Mouse (Mus musculus) neural tube, embryonic 13.5 days (tissue): ENCODE results near the gene Ampd3. TPM values are rescaled to one million over a fixed set of nuclear protein-coding genes. Genes with fewer than 3 reads are reported as not detected.
A peak's percentile ranks its signal among the peaks of the same experiment; 100 is the strongest.

Experiments
- ATAC-seq: fragments of 200-750 bp; cut with Nextera tagmentation; 2 replicates; pipeline ENCODE4 v1.8.0; 2017; ENCODE audit warnings: low read depth, mild to moderate bottlenecking, moderate TSS enrichment, moderate library complexity
- H3K27ac ChIP-seq: fragments of 300-500 bp; sonication (generic); replicated peaks from 2 replicates; pipeline ENCODE4 v1.5.1; 2015; ENCODE audit warnings: moderate library complexity, mild to moderate bottlenecking, inconsistent platforms
- H3K27me3 ChIP-seq: fragments of 300-500 bp; sonication (generic); 2 replicates; pipeline ENCODE4 v1.6.1; 2015; ENCODE audit warnings: mild to moderate bottlenecking, inconsistent platforms
- H3K36me3 ChIP-seq: fragments of 300-500 bp; sonication (generic); 2 replicates; pipeline ENCODE4 v1.6.1; 2015; ENCODE audit warnings: mild to moderate bottlenecking, inconsistent platforms
- H3K4me1 ChIP-seq: fragments of 300-500 bp; sonication (generic); replicated peaks from 2 replicates; pipeline ENCODE4 v1.6.1; 2015; ENCODE audit warnings: inconsistent platforms
- H3K4me2 ChIP-seq: fragments of 300-500 bp; sonication (generic); 2 replicates; pipeline ENCODE4 v1.6.1; 2015; ENCODE audit warnings: inconsistent platforms, mild to moderate bottlenecking, moderate library complexity
- H3K4me3 ChIP-seq: fragments of 300-500 bp; sonication (generic); 2 replicates; pipeline ENCODE4 v1.5.1; 2015; ENCODE audit warnings: mild to moderate bottlenecking, inconsistent platforms
- H3K9ac ChIP-seq: fragments of 300-500 bp; sonication (generic); 2 replicates; pipeline ENCODE4 v1.6.1; 2015; ENCODE audit warnings: moderate library complexity, mild to moderate bottlenecking, inconsistent platforms
- H3K9me3 ChIP-seq: fragments of 300-500 bp; sonication (generic); 2 replicates; pipeline ENCODE4 v1.6.1; 2016; ENCODE audit warnings: inconsistent platforms
- WGBS: fragments of 180-500 bp; shearing (Covaris S2); methylation state at CpG from one replicate; pipeline ENCODE4 v1.1.7; 2015; 5-methylcytosine and 5-hydroxymethylcytosine counted together
- polyA plus RNA-seq: library from polyadenylated mRNA; unstranded; fragments of >200 nt; fragmentation: Nextera tagmentation; extraction: Ambion mirVana; gene quantifications from 2 replicates; pipeline ENCODE4 v1.2.1, GENCODE M21; 2015

The Ampd3 gene
- polyA plus RNA-seq, 1 experiment from 2014 or later, result 5.4 TPM

- Histone ChIP-seq H3K4me3 (no peak overlapping the region), H3K4me2 (no peak overlapping the region), H3K4me1 (peaks cover 27% of the 10 kb centered on the region), H3K27ac (no peak overlapping the region), H3K9ac (no peak overlapping the region), H3K9me3 (no peaks in the 10 kb centered on the region), H3K36me3 (no peaks in the 10 kb centered on the region), H3K27me3 (no peaks in the 10 kb centered on the region)
- no peak for ATAC-seq
- 82% methylated on average over 3 of the region's 3 CpGs for WGBS
Measured at GRCm38 (mm10) chr7:110785741-110786146, 17.7 kb downstream of the Ampd3 start.

GRCm38 (mm10) chr7:110787310-110787709 is 19.3 kb downstream of the Ampd3 start:
- no peak overlapping the region for H3K27ac ChIP-seq
- H3K4me1 ChIP-seq, result peaks cover 11% of the 10 kb centered on the region; the same call in 1 of the 2 replicates
- H3K27me3 ChIP-seq, result no peaks in the 10 kb centered on the region
- WGBS, result 71% methylated on average over 6 of the region's 6 CpGs
- H3K36me3 ChIP-seq, result no peaks in the 10 kb centered on the region
- H3K9me3 ChIP-seq, result no peaks in the 10 kb centered on the region
- no peak for ATAC-seq
- H3K4me3 ChIP-seq, result no peak overlapping the region
- no peak overlapping the region for H3K4me2 ChIP-seq
- H3K9ac ChIP-seq, result no peak overlapping the region

- ATAC-seq, result no peak
- 82% methylated on average over 8 of the region's 8 CpGs for whole genome bisulfite sequencing
- no peak overlapping the region for H3K27ac ChIP-seq
- H3K27me3 ChIP-seq, result no peaks in the 10 kb centered on the region
- H3K36me3 ChIP-seq, result no peaks in the 10 kb centered on the region
- H3K9ac ChIP-seq, result no peak overlapping the region
- H3K4me2 ChIP-seq, result no peak overlapping the region
- no peak overlapping the region for H3K4me3 ChIP-seq
- H3K9me3 ChIP-seq, result no peaks in the 10 kb centered on the region
- peaks cover 2% of the 10 kb centered on the region; the same call in 1 of the 2 replicates for H3K4me1 ChIP-seq
Measured at GRCm38 (mm10) chr7:110790878-110791277, 22.9 kb downstream of the Ampd3 start.

GRCm38 (mm10) chr7:110792201-110792600 is 24.2 kb downstream of the Ampd3 start:
- H3K4me3 ChIP-seq, result no peak overlapping the region
- no peak overlapping the region for H3K27ac ChIP-seq
- no peaks in the 10 kb centered on the region for H3K27me3 ChIP-seq
- no peaks in the 10 kb centered on the region for H3K36me3 ChIP-seq
- no peaks in the 10 kb centered on the region for H3K4me1 ChIP-seq
- H3K9me3 ChIP-seq, result no peaks in the 10 kb centered on the region
- ATAC-seq, result no peak
- WGBS, result 93% methylated on average over 5 of the region's 5 CpGs
- H3K9ac ChIP-seq, result no peak overlapping the region
- no peak overlapping the region for H3K4me2 ChIP-seq

- Histone ChIP-seq H3K9ac (no peak overlapping the region), H3K4me1 (no peaks in the 10 kb centered on the region), H3K9me3 (no peaks in the 10 kb centered on the region), H3K36me3 (no peaks in the 10 kb centered on the region), H3K27ac (no peak overlapping the region), H3K4me3 (no peak overlapping the region), H3K27me3 (no peaks in the 10 kb centered on the region), H3K4me2 (no peak overlapping the region)
- WGBS, result 84% methylated on average over 2 of the region's 2 CpGs
- no peak for ATAC-seq
Measured at GRCm38 (mm10) chr7:110792834-110793233, 24.8 kb downstream of the Ampd3 start.

GRCm38 (mm10) chr7:110794722-110795121 is 26.7 kb downstream of the Ampd3 start:
- H3K4me2 ChIP-seq, result no peak overlapping the region
- H3K4me1 ChIP-seq, result no peaks in the 10 kb centered on the region
- no peak overlapping the region for H3K4me3 ChIP-seq
- H3K27me3 ChIP-seq, result no peaks in the 10 kb centered on the region
- 63% methylated on average over 4 of the region's 4 CpGs for WGBS
- H3K9me3 ChIP-seq, result no peaks in the 10 kb centered on the region
- no peak overlapping the region for H3K27ac ChIP-seq
- no peaks in the 10 kb centered on the region for H3K36me3 ChIP-seq
- H3K9ac ChIP-seq, result no peak overlapping the region
- no peak for ATAC-seq

GRCm38 (mm10) chr7:110796367-110797051 is 28.5 kb downstream of the Ampd3 start:
- Histone ChIP-seq H3K4me1 (no peaks in the 10 kb centered on the region), H3K4me2 (no peak overlapping the region), H3K27me3 (no peaks in the 10 kb centered on the region), H3K9ac (no peak overlapping the region), H3K27ac (no peak overlapping the region), H3K9me3 (no peaks in the 10 kb centered on the region), H3K4me3 (no peak overlapping the region), H3K36me3 (no peaks in the 10 kb centered on the region)
- no peak for ATAC-seq
- WGBS, result 69% methylated on average over 12 of the region's 12 CpGs

- H3K27me3 ChIP-seq, result no peaks in the 10 kb centered on the region
- no peak overlapping the region for H3K4me2 ChIP-seq
- no peaks in the 10 kb centered on the region for H3K9me3 ChIP-seq
- H3K4me3 ChIP-seq, result no peak overlapping the region
- no peak for ATAC-seq
- no peaks in the 10 kb centered on the region for H3K4me1 ChIP-seq
- no peak overlapping the region for H3K27ac ChIP-seq
- no peaks in the 10 kb centered on the region for H3K36me3 ChIP-seq
- H3K9ac ChIP-seq, result no peak overlapping the region
- WGBS, result 84% methylated on average over 11 of the region's 11 CpGs
Measured at GRCm38 (mm10) chr7:110797722-110798409, 29.9 kb downstream of the Ampd3 start.

GRCm38 (mm10) chr7:110801028-110801427 is 33.0 kb downstream of the Ampd3 start:
- ATAC-seq, result 0 out of 2 replicates have a peak, but pooled peaks have one; percentile 33
- no peaks in the 10 kb centered on the region for H3K36me3 ChIP-seq
- no peaks in the 10 kb centered on the region for H3K9me3 ChIP-seq
- no peak overlapping the region for H3K27ac ChIP-seq
- 2% methylated on average over 4 of the region's 4 CpGs for WGBS
- H3K4me2 ChIP-seq, result no peak overlapping the region
- H3K4me3 ChIP-seq, result no peak overlapping the region
- H3K27me3 ChIP-seq, result no peaks in the 10 kb centered on the region
- peaks cover 6% of the 10 kb centered on the region; the same call in 1 of the 2 replicates for H3K4me1 ChIP-seq
- no peak overlapping the region for H3K9ac ChIP-seq

- H3K36me3 ChIP-seq, result no peaks in the 10 kb centered on the region
Measured at GRCm38 (mm10) chr7:110803131-110803530, 35.1 kb downstream of the Ampd3 start.

GRCm38 (mm10) chr7:110804266-110804665 is 36.3 kb downstream of the Ampd3 start:
- Histone ChIP-seq H3K27ac (no peak overlapping the region), H3K4me3 (no peak overlapping the region), H3K36me3 (no peaks in the 10 kb centered on the region), H3K27me3 (no peaks in the 10 kb centered on the region), H3K4me2 (no peak overlapping the region), H3K9me3 (no peaks in the 10 kb centered on the region), H3K4me1 (peaks cover 6% of the 10 kb centered on the region; the same call in 1 of the 2 replicates), H3K9ac (no peak overlapping the region)
- ATAC-seq, result 0 out of 2 replicates have a peak, but pooled peaks have one; percentile 33
- WGBS, result 66% methylated on average over 3 of the region's 3 CpGs

More at GRCm38 (mm10) chr7:110803131-110803530, 35.1 kb downstream of the Ampd3 start:
- peaks cover 6% of the 10 kb centered on the region; the same call in 1 of the 2 replicates for H3K4me1 ChIP-seq
- H3K27ac ChIP-seq, result no peak overlapping the region
- H3K9ac ChIP-seq, result no peak overlapping the region
- ATAC-seq, result no peak
- H3K27me3 ChIP-seq, result no peaks in the 10 kb centered on the region
- no peak overlapping the region for H3K4me2 ChIP-seq
- no peak overlapping the region for H3K4me3 ChIP-seq
- 93% methylated on average over 10 of the region's 10 CpGs for WGBS
- H3K9me3 ChIP-seq, result no peaks in the 10 kb centered on the region

GRCm38 (mm10) chr7:110807460-110808030 is 39.5 kb downstream of the Ampd3 start:
- WGBS, result 90% methylated on average over 13 of the region's 13 CpGs
- H3K4me2 ChIP-seq, result no peak overlapping the region
- no peaks in the 10 kb centered on the region for H3K9me3 ChIP-seq
- no peak for ATAC-seq
- no peaks in the 10 kb centered on the region for H3K27me3 ChIP-seq
- H3K9ac ChIP-seq, result no peak overlapping the region
- no peak overlapping the region for H3K27ac ChIP-seq
- peaks cover 3% of the 10 kb centered on the region; the same call in 1 of the 2 replicates for H3K36me3 ChIP-seq
- H3K4me1 ChIP-seq, result peaks cover 6% of the 10 kb centered on the region; the same call in 1 of the 2 replicates
- no peak overlapping the region for H3K4me3 ChIP-seq
